Mouse (Mus musculus) c-Kit-negative CD71-positive TER-119-positive erythroid progenitor cells, embryonic 14.5 days (primary cell): Measurements from ENCODE around the gene Slc27a2.

Experiments used
- DNase-seq: peaks from one replicate; pipeline ENCODE4 v3.0.0-alpha.2; 2013; ENCODE audit warnings: low read depth, low spot score

The Slc27a2 gene

GRCm38 (mm10) chr2:126553291-126553639 lies 1.1 kb downstream of the Slc27a2 start:
- no peak for DNase-seq

- DNase-seq = no peak
These were observed 3.3 kb downstream of the Slc27a2 start for GRCm38 (mm10) chr2:126555533-126555932.

GRCm38 (mm10) chr2:126560094-126560493 lies 7.9 kb downstream of the Slc27a2 start:
- no peak for DNase-seq

- DNase-seq = no peak
These were observed 11.4 kb downstream of the Slc27a2 start for GRCm38 (mm10) chr2:126563411-126564105.

GRCm38 (mm10) chr2:126572163-126572562 lies 20.0 kb downstream of the Slc27a2 start:
- DNase-seq = no peak

- DNase-seq = no peak
These were observed 20.5 kb downstream of the Slc27a2 start for GRCm38 (mm10) chr2:126572747-126573146.

- no peak for DNase-seq
These were observed 23.4 kb downstream of the Slc27a2 start for GRCm38 (mm10) chr2:126575391-126576176.

GRCm38 (mm10) chr2:126577362-126577761 lies 25.2 kb downstream of the Slc27a2 start:
- no peak for DNase-seq

- DNase-seq = no peak
These were observed 27.1 kb downstream of the Slc27a2 start for GRCm38 (mm10) chr2:126579282-126579681.

- DNase-seq = no peak
These were observed 31.8 kb downstream of the Slc27a2 start for GRCm38 (mm10) chr2:126583960-126584359.

GRCm38 (mm10) chr2:126584621-126585369 lies 32.6 kb downstream of the Slc27a2 start:
- DNase-seq = no peak

GRCm38 (mm10) chr2:126587468-126587867 lies 35.3 kb downstream of the Slc27a2 start:
- no peak for DNase-seq

- DNase-seq = no peak
These were observed 39.1 kb downstream of the Slc27a2 start for GRCm38 (mm10) chr2:126591304-126591703.

GRCm38 (mm10) chr2:126593831-126594610 lies 41.8 kb downstream of the Slc27a2 start:
- DNase-seq = peak; percentile 21

- DNase-seq = no peak
These were observed 44.3 kb downstream of the Slc27a2 start for GRCm38 (mm10) chr2:126596347-126597072.

GRCm38 (mm10) chr2:126597279-126598241 lies 45.4 kb downstream of the Slc27a2 start:
- DNase-seq = no peak

GRCm38 (mm10) chr2:126598359-126598758 lies 46.2 kb downstream of the Slc27a2 start:
- DNase-seq = no peak

- DNase-seq = no peak
These were observed 46.8 kb downstream of the Slc27a2 start for GRCm38 (mm10) chr2:126599005-126599404.

GRCm38 (mm10) chr2:126600533-126600932 lies 48.3 kb downstream of the Slc27a2 start:
- DNase-seq = no peak
